Mouse (Mus musculus): ENCODE results near the gene Zfp574. TPM values are rescaled to one million over a fixed set of nuclear protein-coding genes. Genes with fewer than 3 reads are reported as not detected.

Zfp574 gene
- polyA plus RNA-seq, 1 experiment from 2014 or later: 33.5 TPM

DNA sequence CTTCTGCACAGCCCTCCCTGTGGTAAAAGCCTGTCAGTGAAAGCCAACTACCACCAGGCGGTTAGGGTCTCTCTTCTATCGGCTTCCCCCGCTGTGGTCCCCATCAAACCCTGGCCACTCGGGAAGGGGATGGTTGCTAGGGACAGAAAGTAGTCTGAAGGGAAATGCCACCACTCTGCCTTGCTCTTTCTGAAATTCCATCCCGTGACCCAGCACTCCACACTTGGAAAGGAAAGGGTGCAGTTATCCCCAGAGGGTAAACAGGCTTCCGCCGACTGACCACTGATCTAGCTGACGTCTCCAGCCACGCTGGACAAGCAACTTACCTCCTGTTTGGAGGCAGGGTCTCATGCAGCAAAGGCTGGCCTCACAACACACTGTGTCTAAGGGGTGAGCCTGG lies 55.6 kb downstream of the Zfp574 start:
- Histone ChIP-seq H3K4me2 (no peak overlapping the region), H3K36me3 (ENCODE audit: poor library complexity, severe bottlenecking) (no peaks in the 10 kb centered on the region), H3K4me3 (no peak overlapping the region), H3K27me3 (peaks cover 19% of the 10 kb centered on the region), H3K9ac (no peak overlapping the region), H3K27ac (no peak overlapping the region), H3K4me1 (peaks cover 5% of the 10 kb centered on the region; the same call in 1 of the 2 replicates), H3K9me3 (replicated peaks) (no peaks in the 10 kb centered on the region)
- no peak for ATAC-seq
- WGBS: 86% methylated on average over 9 of the region's 9 CpGs

DNA sequence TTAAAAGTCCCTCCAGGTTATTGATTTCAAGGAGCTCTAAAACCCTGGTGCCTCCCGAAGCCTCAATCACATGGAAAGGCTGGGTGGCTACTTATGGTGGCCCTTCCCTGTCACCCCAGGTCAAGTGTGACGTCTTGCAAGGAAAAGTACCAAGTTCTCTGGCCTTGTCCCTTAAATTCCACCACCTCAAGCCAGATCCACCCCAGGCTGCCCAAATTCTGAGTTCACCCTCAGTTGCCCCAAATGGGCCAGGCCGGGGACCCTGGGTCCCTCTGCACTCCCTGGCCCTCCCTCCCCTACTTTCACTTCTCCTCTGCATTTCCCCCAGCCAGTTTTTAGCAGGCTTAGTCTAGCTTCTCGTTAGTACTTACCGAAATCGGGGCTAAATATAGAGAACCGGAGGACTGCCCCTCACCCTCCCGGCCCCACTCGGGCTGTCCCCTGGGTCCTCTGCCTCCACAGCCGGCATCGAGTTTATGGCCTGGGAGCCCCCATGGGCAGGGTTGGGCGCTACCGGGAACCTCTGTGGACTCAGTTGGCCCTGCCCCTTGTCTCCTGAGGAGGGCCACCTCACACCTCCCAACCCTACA lies 57.1 kb downstream of the Zfp574 start:
- Histone ChIP-seq H3K36me3 (ENCODE audit: poor library complexity, severe bottlenecking) (no peaks in the 10 kb centered on the region), H3K9ac (no peak overlapping the region), H3K4me3 (no peak overlapping the region), H3K27me3 (peaks cover 30% of the 10 kb centered on the region), H3K4me2 (no peak overlapping the region), H3K4me1 (peaks cover 15% of the 10 kb centered on the region), H3K27ac (no peak overlapping the region), H3K9me3 (replicated peaks) (no peaks in the 10 kb centered on the region)
- 62% methylated on average over 13 of the region's 13 CpGs for WGBS
- ATAC-seq: no peak

DNA sequence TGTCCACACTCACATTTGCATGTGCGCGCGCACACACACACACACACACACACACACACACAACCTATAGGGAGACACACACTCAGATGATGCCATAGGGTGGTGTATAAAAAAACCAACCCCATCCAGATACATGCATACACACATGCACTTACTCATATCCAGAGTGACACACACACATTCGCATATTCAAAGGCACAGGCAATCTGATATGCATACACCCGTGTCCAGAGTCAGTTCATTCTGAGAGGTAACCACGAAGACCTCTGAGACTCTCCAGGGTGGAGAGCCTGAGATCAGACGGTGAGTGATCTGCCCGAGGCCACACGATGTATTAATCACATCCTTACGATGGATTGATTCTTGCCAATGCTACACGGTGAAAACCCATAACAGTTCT lies 58.2 kb downstream of the Zfp574 start:
- WGBS: 89% methylated on average over 11 of the region's 11 CpGs
- H3K27me3 ChIP-seq: peaks cover 41% of the 10 kb centered on the region
- no peak for ATAC-seq

DNA sequence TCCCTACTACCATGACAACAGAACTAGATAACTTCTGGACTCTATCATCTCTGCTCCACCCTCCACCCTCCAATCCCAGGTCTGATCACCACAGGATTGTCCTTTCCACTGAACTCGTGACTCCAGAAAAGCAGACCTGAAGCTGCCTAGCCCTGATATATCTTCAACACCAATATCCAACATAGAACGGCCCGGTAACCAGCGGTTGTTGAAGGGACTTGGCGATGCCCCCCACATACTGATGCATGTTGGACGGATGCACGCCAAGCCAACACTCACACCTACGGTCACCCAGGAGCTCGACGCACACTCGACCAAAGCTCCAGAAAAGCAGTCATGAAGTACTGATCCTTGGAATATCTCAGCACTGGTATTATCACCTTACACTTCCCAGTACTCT lies 58.9 kb downstream of the Zfp574 start:
- H3K4me1 ChIP-seq: peaks cover 19% of the 10 kb centered on the region
- WGBS: 91% methylated on average over 11 of the region's 11 CpGs
- no peak for ATAC-seq
- no peak overlapping the region for H3K27ac ChIP-seq
- no peak overlapping the region for H3K9ac ChIP-seq
- peaks cover 45% of the 10 kb centered on the region for H3K27me3 ChIP-seq
- H3K4me2 ChIP-seq: no peak overlapping the region
- 0 out of 2 replicates have a peak, but pooled peaks cover 4% of the 10 kb centered on the region for H3K36me3 ChIP-seq (ENCODE audit: poor library complexity, severe bottlenecking)
- no peaks in the 10 kb centered on the region; the same call in 1 of the 2 replicates for H3K9me3 ChIP-seq (replicated peaks)
- no peak overlapping the region for H3K4me3 ChIP-seq

More for the DNA sequence above, 58.2 kb downstream of the Zfp574 start:
- Histone ChIP-seq H3K4me2 (no peak overlapping the region), H3K36me3 (ENCODE audit: poor library complexity, severe bottlenecking) (0 out of 2 replicates have a peak, but pooled peaks cover 2% of the 10 kb centered on the region), H3K27ac (no peak overlapping the region), H3K9ac (no peak overlapping the region), H3K4me3 (no peak overlapping the region), H3K9me3 (replicated peaks) (no peaks in the 10 kb centered on the region; the same call in 1 of the 2 replicates), H3K4me1 (peaks cover 19% of the 10 kb centered on the region)

DNA sequence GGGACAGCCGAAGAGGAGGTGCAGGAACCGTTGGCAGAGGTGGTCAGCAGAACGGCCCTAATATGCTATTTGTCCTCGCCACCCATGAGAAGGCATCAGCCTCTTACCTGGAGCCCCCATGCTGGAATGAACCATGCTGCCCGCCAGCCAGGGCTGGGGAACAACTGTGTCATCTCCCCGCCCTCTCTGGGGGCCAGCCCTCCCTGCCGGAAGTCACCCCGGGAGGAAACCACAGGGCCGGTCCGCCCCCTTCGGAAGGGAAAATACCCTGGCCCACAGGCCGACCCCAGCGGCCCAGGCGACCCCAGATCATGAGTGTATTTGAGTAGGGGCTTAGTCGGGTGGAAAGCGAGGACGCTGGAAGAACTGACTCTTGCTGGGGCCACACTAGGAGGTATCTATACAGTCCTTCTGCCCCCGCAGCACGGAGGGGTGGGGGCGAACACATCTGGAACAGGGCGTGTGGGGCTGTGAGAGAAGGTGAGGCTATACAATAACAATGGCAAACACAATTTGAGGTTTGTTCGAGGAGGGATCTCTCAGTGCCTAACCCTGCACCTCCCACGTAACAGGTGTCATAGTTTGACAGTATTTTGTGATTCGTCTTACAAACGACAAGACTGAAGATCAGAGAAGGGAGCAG lies 60.1 kb downstream of the Zfp574 start:
- H3K27me3 ChIP-seq: peaks cover 48% of the 10 kb centered on the region
- no peak overlapping the region for H3K4me2 ChIP-seq
- no peaks in the 10 kb centered on the region; the same call in 1 of the 2 replicates for H3K9me3 ChIP-seq (replicated peaks)

More for the DNA sequence above, 60.1 kb downstream of the Zfp574 start:
- Histone ChIP-seq H3K4me1 (peaks cover 19% of the 10 kb centered on the region), H3K9ac (no peak overlapping the region), H3K27ac (no peak overlapping the region), H3K4me3 (no peak overlapping the region), H3K36me3 (ENCODE audit: poor library complexity, severe bottlenecking) (0 out of 2 replicates have a peak, but pooled peaks cover 4% of the 10 kb centered on the region)
- peak; percentile 16; the same call in 1 of the 2 replicates for ATAC-seq
- whole genome bisulfite sequencing: 7% methylated on average over 25 of the region's 25 CpGs

Small RNA genes within 50 kb of the gene (microRNA-seq; reads per million reads assigned to microRNA genes)
- gene Mir6537: not detected

Other genes with a start within 250 kb of the Zfp574 start
- gene Gm9844, start 210.4 kb upstream of the Zfp574 start, polyA plus RNA-seq (2015; fragmentation: Nextera tagmentation; extraction: Ambion mirVana): 29.8 and 31.0 TPM in 2 replicates
- gene Lypd4, start 202.6 kb upstream of the Zfp574 start, polyA plus RNA-seq (2015; fragmentation: Nextera tagmentation; extraction: Ambion mirVana): not detected in 2 replicates
- 0.10 and 0.13 TPM in 2 replicates for gene Dmrtc2, start 202.5 kb upstream of the Zfp574 start, polyA plus RNA-seq (2015; fragmentation: Nextera tagmentation; extraction: Ambion mirVana)
- gene Rps19, start 188.2 kb upstream of the Zfp574 start, polyA plus RNA-seq (2015; fragmentation: Nextera tagmentation; extraction: Ambion mirVana): 1,732 and 1,934 TPM in 2 replicates
- 0.18 TPM in 1 of 2 replicates, not detected in the other for gene Cd79a, start 175.2 kb upstream of the Zfp574 start, polyA plus RNA-seq (2015; fragmentation: Nextera tagmentation; extraction: Ambion mirVana)
- gene Arhgef1, start 169.7 kb upstream of the Zfp574 start, polyA plus RNA-seq (2015; fragmentation: Nextera tagmentation; extraction: Ambion mirVana): 54.2 and 54.9 TPM in 2 replicates
- gene Gm4881, start 128.1 kb upstream of the Zfp574 start, polyA plus RNA-seq (2015; fragmentation: Nextera tagmentation; extraction: Ambion mirVana): 0.43 and 1.0 TPM in 2 replicates
- gene Rabac1, start 99.8 kb upstream of the Zfp574 start, polyA plus RNA-seq (2015; fragmentation: Nextera tagmentation; extraction: Ambion mirVana): 128 and 138 TPM in 2 replicates
- 95.0 and 107 TPM in 2 replicates for gene Atp1a3, start 66.6 kb upstream of the Zfp574 start, polyA plus RNA-seq (2015; fragmentation: Nextera tagmentation; extraction: Ambion mirVana)
- gene Grik5, start 221 bp upstream of the Zfp574 start, polyA plus RNA-seq (2015; fragmentation: Nextera tagmentation; extraction: Ambion mirVana): 12.8 and 14.7 TPM in 2 replicates
- gene Pou2f2, start 107.2 kb downstream of the Zfp574 start, polyA plus RNA-seq (2015; fragmentation: Nextera tagmentation; extraction: Ambion mirVana): 21.9 and 22.2 TPM in 2 replicates
- gene Dedd2, start 148.0 kb downstream of the Zfp574 start, polyA plus RNA-seq (2015; fragmentation: Nextera tagmentation; extraction: Ambion mirVana): 11.0 and 12.5 TPM in 2 replicates
- 2.0 and 2.1 TPM in 2 replicates for gene Zfp526, start 148.9 kb downstream of the Zfp574 start, polyA plus RNA-seq (2015; fragmentation: Nextera tagmentation; extraction: Ambion mirVana)
- gene Gsk3a, start 165.3 kb downstream of the Zfp574 start, polyA plus RNA-seq (2015; fragmentation: Nextera tagmentation; extraction: Ambion mirVana): 11.2 and 12.9 TPM in 2 replicates
- gene Erf, start 178.2 kb downstream of the Zfp574 start, polyA plus RNA-seq (2015; fragmentation: Nextera tagmentation; extraction: Ambion mirVana): 5.5 and 5.8 TPM in 2 replicates
- 45.9 and 47.0 TPM in 2 replicates for gene Cic, start 195.1 kb downstream of the Zfp574 start, polyA plus RNA-seq (2015; fragmentation: Nextera tagmentation; extraction: Ambion mirVana)
- 513 and 525 TPM in 2 replicates for gene Pafah1b3, start 225.4 kb downstream of the Zfp574 start, polyA plus RNA-seq (2015; fragmentation: Nextera tagmentation; extraction: Ambion mirVana)
- gene Prr19, start 228.8 kb downstream of the Zfp574 start, polyA plus RNA-seq (2015; fragmentation: Nextera tagmentation; extraction: Ambion mirVana): 0.93 and 1.6 TPM in 2 replicates
- 14.1 and 16.4 TPM in 2 replicates for gene Tmem145, start 233.5 kb downstream of the Zfp574 start, polyA plus RNA-seq (2015; fragmentation: Nextera tagmentation; extraction: Ambion mirVana)
- 14.2 and 16.6 TPM in 2 replicates for gene Megf8, start 244.6 kb downstream of the Zfp574 start, polyA plus RNA-seq (2015; fragmentation: Nextera tagmentation; extraction: Ambion mirVana)